Mouse (Mus musculus) heart, postnatal 0 days (tissue): ENCODE data around the gene Gm37240.

Experiments
- CTCF ChIP-seq: IDR thresholded peaks from 2 replicates; pipeline ENCODE4 v1.5.1; 2016; ENCODE audit warnings: antibody characterized with exemption, control low read depth, low read depth
- EP300 ChIP-seq: IDR thresholded peaks from 2 replicates; pipeline ENCODE4 v1.6.1; 2016; ENCODE audit warnings: antibody characterized with exemption, low read depth

- no peak for TF ChIP-seq CTCF
- TF ChIP-seq EP300, result no peak
Observed at GRCm38 (mm10) chr3:85599526-85599925, 287.8 kb downstream of the Gm37240 start.
